Comparison of ENCODE assay signal across 19 mouse cellular contexts in genomic region chr5:142898316-142898715, GRCm38 (mm10). TPM values are rescaled to one million over a fixed set of nuclear protein-coding genes. Genes with fewer than 3 reads are reported as not detected.
DNase-seq lines count a peak whose midpoint lies in the region; ATAC-seq and TF ChIP-seq lines count a peak whose summit lies in the region.
"Had no signal": no experiment of that assay in that cellular context is flagged by ENCODE, and none has a peak within 500 bp of the region (broad histone marks: within the 10 kb centered on the region; RNA-seq: fewer than 3 reads in every experiment).

No protein-coding gene starts in this region.

- H3K36me3 ChIP-seq in intestine, postnatal 0 days (ENCODE audit: control insufficient read depth, insufficient read depth): peaks cover 43% of the 10 kb centered on the region
- H3K36me3 ChIP-seq in intestine, embryonic 16.5 days (ENCODE audit: control insufficient read depth, insufficient read depth, low read length): peaks cover 16% of the 10 kb centered on the region

- H3K9me3 ChIP-seq in intestine, postnatal 0 days (ENCODE audit: control insufficient read depth): no peaks in the 10 kb centered on the region
- H3K9me3 ChIP-seq in intestine, embryonic 16.5 days (ENCODE audit: control insufficient read depth, low read length): no peaks in the 10 kb centered on the region
- H3K9me3 ChIP-seq: embryonic facial prominence, embryonic 10.5 days; forebrain, embryonic 13.5 days; G1E; heart, embryonic 10.5 days; hindbrain, embryonic 13.5 days; intestine, embryonic 15.5 days had no signal

- H3K27ac ChIP-seq in intestine, postnatal 0 days (ENCODE audit: low read depth, low read length): peak overlapping the region; percentile 11; the same call in 1 of the 2 replicates
- H3K27ac ChIP-seq in intestine, embryonic 16.5 days (ENCODE audit: low read length): no peak overlapping the region
- H3K27ac ChIP-seq: embryonic facial prominence, embryonic 10.5 days; forebrain, embryonic 13.5 days; heart, embryonic 10.5 days; hindbrain, embryonic 13.5 days; hindbrain, postnatal 0 days had no signal

- TF ChIP-seq CTCF in intestine, postnatal 0 days (IDR thresholded peaks at IDR 0.05; ENCODE audit: low read depth): no peak

- no peak overlapping the region for H3K4me3 ChIP-seq in intestine, postnatal 0 days (ENCODE audit: low read depth, low read length)
- H3K4me3 ChIP-seq in intestine, embryonic 16.5 days (ENCODE audit: low read length): no peak overlapping the region
- H3K4me3 ChIP-seq: embryonic facial prominence, embryonic 10.5 days; forebrain, embryonic 13.5 days; heart, embryonic 10.5 days; hindbrain, embryonic 13.5 days; intestine, embryonic 15.5 days had no signal

- H3K4me2 ChIP-seq in intestine, postnatal 0 days (replicated peaks; ENCODE audit: low read depth): no peak overlapping the region
- H3K4me2 ChIP-seq in intestine, embryonic 16.5 days (ENCODE audit: low read depth, low read length): no peak overlapping the region
- H3K4me2 ChIP-seq: forebrain, embryonic 13.5 days; hindbrain, embryonic 13.5 days; intestine, embryonic 15.5 days had no signal

- WGBS in intestine, postnatal 0 days: 82% methylated on average over 4 of the region's 4 CpGs
- 83% methylated on average over 4 of the region's 4 CpGs for WGBS in intestine, embryonic 16.5 days

- H3K9ac ChIP-seq in intestine, postnatal 0 days (ENCODE audit: low read depth, low read length): no peak overlapping the region
- no peak overlapping the region for H3K9ac ChIP-seq in intestine, embryonic 16.5 days (ENCODE audit: low read depth, low read length)
- H3K9ac ChIP-seq: forebrain, embryonic 13.5 days; forebrain, postnatal 0 days; hindbrain, embryonic 13.5 days; intestine, embryonic 15.5 days had no signal

- DNase-seq in A20 (ENCODE audit: low read depth, low spot score) (peak; percentile 15), ZHBTc4 (ENCODE audit: low read depth, low spot score) (peak; percentile 46), MN1 (ENCODE audit: low spot score) (no peak)
- peak; percentile 66 for DNase-seq in testis, postnatal 14 days (ENCODE audit: low spot score)
- DNase-seq in thymus, postnatal 4 days: no peak
- DNase-seq: cerebellum, adult 11-12 months; cerebellum, adult 9-10 months; gastrocnemius, postnatal 25 days had no signal

- H3K4me1 ChIP-seq in intestine, postnatal 0 days (replicated peaks; ENCODE audit: control insufficient read depth, insufficient read depth, low read length): peaks cover 4% of the 10 kb centered on the region; the same call in 1 of the 2 replicates
- peaks cover 17% of the 10 kb centered on the region for H3K4me1 ChIP-seq in intestine, embryonic 16.5 days (ENCODE audit: control insufficient read depth, insufficient read depth, low read length)

- no peak for ATAC-seq in intestine, postnatal 0 days
- ATAC-seq in intestine, embryonic 16.5 days: no peak
- ATAC-seq: CD4-positive, CD25-positive, alpha-beta regulatory T cell, adult 4 months; forebrain, embryonic 13.5 days; forebrain, postnatal 0 days; hindbrain, postnatal 0 days had no signal

- no peaks in the 10 kb centered on the region for H3K27me3 ChIP-seq in intestine, postnatal 0 days (replicated peaks; ENCODE audit: control insufficient read depth, insufficient read depth, low read length)
- no peaks in the 10 kb centered on the region for H3K27me3 ChIP-seq in intestine, embryonic 16.5 days (replicated peaks; ENCODE audit: control insufficient read depth, insufficient read depth, low read length)
- H3K27me3 ChIP-seq: forebrain, embryonic 13.5 days; hindbrain, embryonic 13.5 days; intestine, embryonic 15.5 days had no signal

RNA-seq across cellular contexts. Expression of gene Fbxl18, which starts 3.1 kb away (rescaled TPM):
- 5.6 and 6.2 TPM in 2 replicates for polyA plus RNA-seq in intestine, postnatal 0 days (2015; fragmentation: Nextera tagmentation; extraction: Ambion mirVana)
- polyA plus RNA-seq in intestine, embryonic 16.5 days (2015; fragmentation: Nextera tagmentation; extraction: Ambion mirVana): 7.7 and 10.3 TPM in 2 replicates

RNA-seq across cellular contexts. Expression of gene Actb, which starts 8.2 kb away (rescaled TPM):
- 22,808 and 23,070 TPM in 2 replicates for polyA plus RNA-seq in intestine, postnatal 0 days (2015; fragmentation: Nextera tagmentation; extraction: Ambion mirVana)
- 14,111 and 16,287 TPM in 2 replicates for polyA plus RNA-seq in intestine, embryonic 16.5 days (2015; fragmentation: Nextera tagmentation; extraction: Ambion mirVana)

Comparison
In these comparisons a context has a peak if more than half of its experiments do, and no peak if none do; other contexts are left out.
1. DNase-seq: peak in A20 (single experiment), ZHBTc4 (single experiment) and testis, postnatal 14 days (single experiment); none in thymus, postnatal 4 days (single experiment) and MN1 (single experiment).